Mouse (Mus musculus) macrophage (primary cell): ENCODE measurements around the gene Nfib. TPM values are rescaled to one million over a fixed set of nuclear protein-coding genes. Genes with fewer than 3 reads are reported as not detected.

Experiments used
- H3K27ac ChIP-seq: fragments of 350-480 bp; formaldehyde crosslinking; 2 replicates; pipeline ENCODE4 v1.9.0; 2021
- H3K36me3 ChIP-seq: fragments of 350-480 bp; formaldehyde crosslinking; 2 replicates; pipeline ENCODE4 v1.9.0; 2021; ENCODE audit errors: inconsistent target
- H3K4me3 ChIP-seq: fragments of 350-480 bp; formaldehyde crosslinking; 2 replicates; pipeline ENCODE4 v1.9.0; 2021; ENCODE audit errors: inconsistent target
- H3K79me2 ChIP-seq: fragments of 350-480 bp; formaldehyde crosslinking; 2 replicates; pipeline ENCODE4 v1.9.0; 2021; ENCODE audit errors: inconsistent target
- WGBS: methylation state at CpG from one replicate; pipeline ENCODE4 v1.1.7; 2026; ENCODE audit warnings: inconsistent platforms; ENCODE audit not compliant: missing documents; 5-methylcytosine and 5-hydroxymethylcytosine counted together
- polyA plus RNA-seq: library from polyadenylated mRNA; stranded (reverse); fragments of 250-400 nt; gene quantifications from 3 replicates; pipeline ENCODE4 v1.2.4, GENCODE M21; 2018; ENCODE audit warnings: inconsistent platforms

Nfib gene
- polyA plus RNA-seq, 1 experiment from 2014 or later: not detected

- Histone ChIP-seq H3K27ac (no peak overlapping the region), H3K79me2 (no peaks in the 10 kb centered on the region), H3K36me3 (no peaks in the 10 kb centered on the region), H3K4me3 (no peak overlapping the region)
- WGBS: 2% methylated on average over 63 of the region's 72 CpGs
Observed at GRCm38 (mm10) chr4:82505121-82506031, 200.2 kb downstream of the Nfib start.

GRCm38 (mm10) chr4:82504284-82505120 is 201.0 kb downstream of the Nfib start:
- Histone ChIP-seq H3K27ac (no peak overlapping the region), H3K79me2 (no peaks in the 10 kb centered on the region), H3K36me3 (no peaks in the 10 kb centered on the region), H3K4me3 (no peak overlapping the region)
- 5% methylated on average over 51 of the region's 62 CpGs for WGBS

- Histone ChIP-seq H3K36me3 (no peaks in the 10 kb centered on the region), H3K79me2 (no peaks in the 10 kb centered on the region), H3K27ac (no peak overlapping the region), H3K4me3 (no peak overlapping the region)
- 18% methylated on average over 10 of the region's 10 CpGs for WGBS
Observed at GRCm38 (mm10) chr4:82504015-82504283, 201.6 kb downstream of the Nfib start.

GRCm38 (mm10) chr4:82503274-82504014 is 202.1 kb downstream of the Nfib start:
- no peak overlapping the region for H3K27ac ChIP-seq
- H3K79me2 ChIP-seq: no peaks in the 10 kb centered on the region
- WGBS: 51% methylated on average over 8 of the region's 8 CpGs
- no peak overlapping the region for H3K4me3 ChIP-seq
- no peaks in the 10 kb centered on the region for H3K36me3 ChIP-seq

GRCm38 (mm10) chr4:82502611-82503010 is 202.9 kb downstream of the Nfib start:
- Histone ChIP-seq H3K27ac (no peak overlapping the region), H3K4me3 (no peak overlapping the region), H3K36me3 (no peaks in the 10 kb centered on the region), H3K79me2 (no peaks in the 10 kb centered on the region)
- 97% methylated on average over 2 of the region's 2 CpGs for WGBS

- no peaks in the 10 kb centered on the region for H3K79me2 ChIP-seq
- 91% methylated on average over 5 of the region's 5 CpGs for WGBS
- no peaks in the 10 kb centered on the region for H3K36me3 ChIP-seq
- no peak overlapping the region for H3K27ac ChIP-seq
- H3K4me3 ChIP-seq: no peak overlapping the region
Observed at GRCm38 (mm10) chr4:82502012-82502411, 203.5 kb downstream of the Nfib start.

GRCm38 (mm10) chr4:82500578-82501098 is 204.9 kb downstream of the Nfib start:
- no peak overlapping the region for H3K27ac ChIP-seq
- no peaks in the 10 kb centered on the region for H3K79me2 ChIP-seq
- WGBS: 19% methylated on average over 5 of the region's 5 CpGs
- no peaks in the 10 kb centered on the region for H3K36me3 ChIP-seq
- no peak overlapping the region for H3K4me3 ChIP-seq

- H3K79me2 ChIP-seq: no peaks in the 10 kb centered on the region
- H3K4me3 ChIP-seq: no peak overlapping the region
- no peak overlapping the region for H3K27ac ChIP-seq
- 62% methylated on average over 9 of the region's 9 CpGs for WGBS
- H3K36me3 ChIP-seq: no peaks in the 10 kb centered on the region
Observed at GRCm38 (mm10) chr4:82499725-82500577, 205.6 kb downstream of the Nfib start.

GRCm38 (mm10) chr4:82499238-82499637 is 206.3 kb downstream of the Nfib start:
- 92% methylated on average over 5 of the region's 5 CpGs for WGBS

GRCm38 (mm10) chr4:82497671-82498631 is 207.6 kb downstream of the Nfib start:
- Histone ChIP-seq H3K4me3 (no peak overlapping the region), H3K36me3 (no peaks in the 10 kb centered on the region), H3K27ac (no peak overlapping the region), H3K79me2 (no peaks in the 10 kb centered on the region)
- 93% methylated on average over 26 of the region's 26 CpGs for WGBS

More at GRCm38 (mm10) chr4:82499238-82499637, 206.3 kb downstream of the Nfib start:
- Histone ChIP-seq H3K27ac (no peak overlapping the region), H3K36me3 (no peaks in the 10 kb centered on the region), H3K4me3 (no peak overlapping the region), H3K79me2 (no peaks in the 10 kb centered on the region)

- no peaks in the 10 kb centered on the region for H3K36me3 ChIP-seq
- H3K4me3 ChIP-seq: no peak overlapping the region
- H3K27ac ChIP-seq: no peak overlapping the region
- H3K79me2 ChIP-seq: no peaks in the 10 kb centered on the region
- 94% methylated on average over 8 of the region's 8 CpGs for WGBS
Observed at GRCm38 (mm10) chr4:82497141-82497566, 208.4 kb downstream of the Nfib start.

GRCm38 (mm10) chr4:82496383-82496782 is 209.2 kb downstream of the Nfib start:
- Histone ChIP-seq H3K79me2 (no peaks in the 10 kb centered on the region), H3K27ac (no peak overlapping the region), H3K4me3 (no peak overlapping the region), H3K36me3 (no peaks in the 10 kb centered on the region)
- WGBS: 93% methylated on average over 5 of the region's 5 CpGs

- 87% methylated on average over 6 of the region's 6 CpGs for WGBS
- Histone ChIP-seq H3K4me3 (no peak overlapping the region), H3K79me2 (no peaks in the 10 kb centered on the region), H3K36me3 (no peaks in the 10 kb centered on the region), H3K27ac (no peak overlapping the region)
Observed at GRCm38 (mm10) chr4:82495605-82496004, 209.9 kb downstream of the Nfib start.
